Mouse (Mus musculus): Measurements from ENCODE around the gene Zfp955a. TPM values are rescaled to one million over a fixed set of nuclear protein-coding genes. Genes with fewer than 3 reads are reported as not detected.
A peak's percentile ranks its signal among the peaks of the same experiment; 100 is the strongest.
"Not testable (repeated sequence)": the region's sequence is repeated elsewhere in the genome, so short reads cannot be mapped to it uniquely, and the experiment has no call there.

Zfp955a gene
- polyA plus RNA-seq (2015; fragmentation: Nextera tagmentation; extraction: Ambion mirVana) = 4.2 and 4.3 TPM in 2 replicates

- not testable (repeated sequence) for H3K27me3 ChIP-seq; H3K9me3 ChIP-seq (replicated peaks); H3K36me3 ChIP-seq (replicated peaks); H3K27ac ChIP-seq (replicated peaks); H3K9ac ChIP-seq; H3K4me3 ChIP-seq (replicated peaks); H3K4me1 ChIP-seq (replicated peaks)
- 5% methylated on average over 1 of the region's 34 CpGs for WGBS (ENCODE audit: insufficient replicate concordance)
- peak; percentile 93 for ATAC-seq (ENCODE audit: insufficient read depth)
- peak within 1 kb of the TSS; percentile 32 for H3K4me2 ChIP-seq
These were observed at the start of gene Zfp955a for GRCm38 (mm10) chr17:33254530-33255318. Gene Zfp955a, minus strand, starts transcription at chr17:33255145.

GRCm38 (mm10) chr17:33289876-33290149 lies 34.9 kb upstream of the Zfp955a start:
- no CpG with 5 or more reads among the region's 9 CpGs for WGBS (ENCODE audit: insufficient replicate concordance)
- not testable (repeated sequence) for H3K4me1 ChIP-seq (replicated peaks); H3K9me3 ChIP-seq (replicated peaks); H3K27ac ChIP-seq (replicated peaks); H3K27me3 ChIP-seq; H3K9ac ChIP-seq; H3K4me3 ChIP-seq (replicated peaks); H3K36me3 ChIP-seq (replicated peaks); H3K4me2 ChIP-seq
- peak; percentile 48 for ATAC-seq (ENCODE audit: insufficient read depth)

GRCm38 (mm10) chr17:33289039-33289875 lies 34.3 kb upstream of the Zfp955a start, which contains the start of gene Zfp955b:
Gene Zfp955b, plus strand, starts transcription at chr17:33289544.
- peak within 1 kb of the TSS; percentile 23; the same call in 1 of the 2 replicates for H3K4me2 ChIP-seq
- H3K4me3 ChIP-seq (replicated peaks); H3K9me3 ChIP-seq (replicated peaks); H3K9ac ChIP-seq; H3K4me1 ChIP-seq (replicated peaks); H3K27me3 ChIP-seq; H3K36me3 ChIP-seq (replicated peaks); H3K27ac ChIP-seq (replicated peaks): not testable (repeated sequence)
- peak; percentile 96 for ATAC-seq (ENCODE audit: insufficient read depth)
- WGBS (ENCODE audit: insufficient replicate concordance) = no CpG with 5 or more reads among the region's 25 CpGs

- H3K27me3 ChIP-seq = no peaks in the 10 kb centered on the region
- no peak overlapping the region for H3K9ac ChIP-seq
- no peak overlapping the region for H3K4me2 ChIP-seq
- H3K4me1 ChIP-seq (replicated peaks) = no peaks in the 10 kb centered on the region
- H3K27ac ChIP-seq (replicated peaks) = no peak overlapping the region
- WGBS (ENCODE audit: insufficient replicate concordance) = 70% methylated on average over 9 of the region's 9 CpGs
- H3K36me3 ChIP-seq (replicated peaks) = no peaks in the 10 kb centered on the region
- no peak for ATAC-seq (ENCODE audit: insufficient read depth)
- no peaks in the 10 kb centered on the region for H3K9me3 ChIP-seq (replicated peaks)
- no peak overlapping the region for H3K4me3 ChIP-seq (replicated peaks)
These were observed 14.0 kb upstream of the Zfp955a start for GRCm38 (mm10) chr17:33268907-33269306.

GRCm38 (mm10) chr17:33264376-33264775 lies 9.4 kb upstream of the Zfp955a start, which contains the start of gene Olfr63:
Gene Olfr63, plus strand, starts transcription at chr17:33264676.
- no peak for ATAC-seq (ENCODE audit: insufficient read depth)

GRCm38 (mm10) chr17:33255319-33255657 lies 343 bp upstream of the Zfp955a start:
- not testable (repeated sequence) for H3K27me3 ChIP-seq

More at GRCm38 (mm10) chr17:33264376-33264775, 9.4 kb upstream of the Zfp955a start, which contains the start of gene Olfr63:
- Histone ChIP-seq H3K9me3 (replicated peaks) (no peaks in the 10 kb centered on the region), H3K4me2 (no peak within 1 kb of the TSS), H3K27me3 (no peaks in the 10 kb centered on the region), H3K4me1 (replicated peaks) (no peaks in the 10 kb centered on the region), H3K4me3 (replicated peaks) (no peak within 1 kb of the TSS), H3K9ac (no peak within 1 kb of the TSS), H3K36me3 (replicated peaks) (no peaks in the 10 kb centered on the region), H3K27ac (replicated peaks) (no peak within 1 kb of the TSS)
- WGBS (ENCODE audit: insufficient replicate concordance) = 50% methylated on average over 1 of the region's 1 CpGs

GRCm38 (mm10) chr17:33236646-33237045 lies 18.3 kb downstream of the Zfp955a start:
- H3K4me1 ChIP-seq (replicated peaks); H3K4me3 ChIP-seq (replicated peaks); H3K4me2 ChIP-seq; H3K9ac ChIP-seq; H3K9me3 ChIP-seq (replicated peaks); H3K27me3 ChIP-seq; H3K27ac ChIP-seq (replicated peaks); ATAC-seq (ENCODE audit: insufficient read depth): not testable (repeated sequence)
- peaks cover 14% of the 10 kb centered on the region for H3K36me3 ChIP-seq (replicated peaks)
- WGBS (ENCODE audit: insufficient replicate concordance) = 77% methylated on average over 1 of the region's 1 CpGs

More at GRCm38 (mm10) chr17:33255319-33255657, 343 bp upstream of the Zfp955a start:
- not testable (repeated sequence) for H3K9me3 ChIP-seq (replicated peaks); H3K4me2 ChIP-seq; H3K9ac ChIP-seq; H3K36me3 ChIP-seq (replicated peaks); H3K27ac ChIP-seq (replicated peaks); H3K4me3 ChIP-seq (replicated peaks); H3K4me1 ChIP-seq (replicated peaks)
- WGBS (ENCODE audit: insufficient replicate concordance) = no CpG with 5 or more reads among the region's 2 CpGs
- 0 out of 2 replicates have a peak, but pooled peaks have one; percentile 5 for ATAC-seq (ENCODE audit: insufficient read depth)

- ATAC-seq (ENCODE audit: insufficient read depth) = no peak
- H3K27ac ChIP-seq (replicated peaks) = no peak within 1 kb of the TSS
- H3K27me3 ChIP-seq = no peaks in the 10 kb centered on the region
- H3K9me3 ChIP-seq (replicated peaks) = no peaks in the 10 kb centered on the region
- no peak within 1 kb of the TSS for H3K9ac ChIP-seq
- no peaks in the 10 kb centered on the region for H3K4me1 ChIP-seq (replicated peaks)
- 48% methylated on average over 2 of the region's 2 CpGs for WGBS (ENCODE audit: insufficient replicate concordance)
- H3K36me3 ChIP-seq (replicated peaks) = no peaks in the 10 kb centered on the region
- H3K4me2 ChIP-seq = no peak within 1 kb of the TSS
- H3K4me3 ChIP-seq (replicated peaks) = no peak within 1 kb of the TSS
These were observed 33.4 kb downstream of the Zfp955a start, which contains the start of gene Olfr1564 for GRCm38 (mm10) chr17:33221590-33221989. Gene Olfr1564, minus strand, starts transcription at chr17:33221690.

- not testable (repeated sequence) for H3K36me3 ChIP-seq (replicated peaks); H3K4me3 ChIP-seq (replicated peaks); H3K4me1 ChIP-seq (replicated peaks); H3K27me3 ChIP-seq; H3K9me3 ChIP-seq (replicated peaks); H3K4me2 ChIP-seq; H3K27ac ChIP-seq (replicated peaks); ATAC-seq (ENCODE audit: insufficient read depth); H3K9ac ChIP-seq
- WGBS (ENCODE audit: insufficient replicate concordance) = no CpG with 5 or more reads among the region's 2 CpGs
These were observed 63.9 kb downstream of the Zfp955a start, which contains the start of gene Olfr239 for GRCm38 (mm10) chr17:33191002-33191401. Gene Olfr239, plus strand, starts transcription at chr17:33191302.
